Mouse (Mus musculus): ENCODE results near the gene Wfdc1. TPM values are rescaled to one million over a fixed set of nuclear protein-coding genes. Genes with fewer than 3 reads are reported as not detected.

The Wfdc1 gene
- polyA plus RNA-seq, 1 experiment = 25.8 TPM

GRCm38 (mm10) chr8:119707146-119707545 is 41.0 kb downstream of the Wfdc1 start:
- H3K27me3 ChIP-seq (ENCODE audit: control insufficient read depth, insufficient read depth, low read length) = no peaks in the 10 kb centered on the region
- no peaks in the 10 kb centered on the region for H3K36me3 ChIP-seq (ENCODE audit: control insufficient read depth, insufficient read depth, low read length)
- H3K4me3 ChIP-seq (ENCODE audit: control insufficient read depth, low read depth, low read length) = no peak overlapping the region
- no peak overlapping the region for H3K27ac ChIP-seq (ENCODE audit: control insufficient read depth, insufficient read depth, low read depth, low read length)
- H3K4me1 ChIP-seq (ENCODE audit: control insufficient read depth, insufficient read depth, low read length) = no peaks in the 10 kb centered on the region
- TF ChIP-seq CTCF (IDR thresholded peaks at IDR 0.05; ENCODE audit: control insufficient read depth, insufficient read depth, insufficient replicate concordance, low read depth, low read length) (no peak), POLR2A (IDR thresholded peaks at IDR 0.05; ENCODE audit: control insufficient read depth, low read depth, low read length) (no peak)

- no peaks in the 10 kb centered on the region for H3K27me3 ChIP-seq (ENCODE audit: control insufficient read depth, insufficient read depth, low read length)
- no peak overlapping the region for H3K4me3 ChIP-seq (ENCODE audit: control insufficient read depth, low read depth, low read length)
- TF ChIP-seq POLR2A (IDR thresholded peaks at IDR 0.05; ENCODE audit: control insufficient read depth, low read depth, low read length) (no peak), CTCF (IDR thresholded peaks at IDR 0.05; ENCODE audit: control insufficient read depth, insufficient read depth, insufficient replicate concordance, low read depth, low read length) (no peak)
- no peak overlapping the region for H3K27ac ChIP-seq (ENCODE audit: control insufficient read depth, insufficient read depth, low read depth, low read length)
- no peaks in the 10 kb centered on the region for H3K4me1 ChIP-seq (ENCODE audit: control insufficient read depth, insufficient read depth, low read length)
- H3K36me3 ChIP-seq (ENCODE audit: control insufficient read depth, insufficient read depth, low read length) = no peaks in the 10 kb centered on the region
Measured at GRCm38 (mm10) chr8:119708471-119708870, 42.3 kb downstream of the Wfdc1 start.

- Histone ChIP-seq H3K36me3 (ENCODE audit: control insufficient read depth, insufficient read depth, low read length) (no peaks in the 10 kb centered on the region), H3K4me1 (ENCODE audit: control insufficient read depth, insufficient read depth, low read length) (no peaks in the 10 kb centered on the region), H3K4me3 (ENCODE audit: control insufficient read depth, low read depth, low read length) (no peak overlapping the region), H3K27me3 (ENCODE audit: control insufficient read depth, insufficient read depth, low read length) (no peaks in the 10 kb centered on the region), H3K27ac (ENCODE audit: control insufficient read depth, insufficient read depth, low read depth, low read length) (no peak overlapping the region)
- TF ChIP-seq POLR2A (IDR thresholded peaks at IDR 0.05; ENCODE audit: control insufficient read depth, low read depth, low read length) (no peak), CTCF (IDR thresholded peaks at IDR 0.05; ENCODE audit: control insufficient read depth, insufficient read depth, insufficient replicate concordance, low read depth, low read length) (no peak)
Measured at GRCm38 (mm10) chr8:119708878-119709702, 42.9 kb downstream of the Wfdc1 start.

- no peaks in the 10 kb centered on the region for H3K36me3 ChIP-seq (ENCODE audit: control insufficient read depth, insufficient read depth, low read length)
- no peaks in the 10 kb centered on the region for H3K27me3 ChIP-seq (ENCODE audit: control insufficient read depth, insufficient read depth, low read length)
- no peak overlapping the region for H3K4me3 ChIP-seq (ENCODE audit: control insufficient read depth, low read depth, low read length)
- H3K27ac ChIP-seq (ENCODE audit: control insufficient read depth, insufficient read depth, low read depth, low read length) = no peak overlapping the region
- H3K4me1 ChIP-seq (ENCODE audit: control insufficient read depth, insufficient read depth, low read length) = no peaks in the 10 kb centered on the region
- TF ChIP-seq CTCF (IDR thresholded peaks at IDR 0.05; ENCODE audit: control insufficient read depth, insufficient read depth, insufficient replicate concordance, low read depth, low read length) (no peak), POLR2A (IDR thresholded peaks at IDR 0.05; ENCODE audit: control insufficient read depth, low read depth, low read length) (no peak)
Measured at GRCm38 (mm10) chr8:119709703-119710093, 43.5 kb downstream of the Wfdc1 start.

GRCm38 (mm10) chr8:119712226-119712625 is 46.1 kb downstream of the Wfdc1 start:
- Histone ChIP-seq H3K27me3 (ENCODE audit: control insufficient read depth, insufficient read depth, low read length) (no peaks in the 10 kb centered on the region), H3K4me1 (ENCODE audit: control insufficient read depth, insufficient read depth, low read length) (peaks cover 2% of the 10 kb centered on the region; the same call in 1 of the 2 replicates), H3K36me3 (ENCODE audit: control insufficient read depth, insufficient read depth, low read length) (no peaks in the 10 kb centered on the region), H3K27ac (ENCODE audit: control insufficient read depth, insufficient read depth, low read depth, low read length) (no peak overlapping the region), H3K4me3 (ENCODE audit: control insufficient read depth, low read depth, low read length) (no peak overlapping the region)
- no peak for TF ChIP-seq POLR2A (IDR thresholded peaks at IDR 0.05; ENCODE audit: control insufficient read depth, low read depth, low read length)
- TF ChIP-seq CTCF (IDR thresholded peaks at IDR 0.05; ENCODE audit: control insufficient read depth, insufficient read depth, insufficient replicate concordance, low read depth, low read length) = no peak

- TF ChIP-seq POLR2A (IDR thresholded peaks at IDR 0.05; ENCODE audit: control insufficient read depth, low read depth, low read length) (no peak), CTCF (IDR thresholded peaks at IDR 0.05; ENCODE audit: control insufficient read depth, insufficient read depth, insufficient replicate concordance, low read depth, low read length) (no peak)
- H3K4me3 ChIP-seq (ENCODE audit: control insufficient read depth, low read depth, low read length) = no peak overlapping the region
- peaks cover 2% of the 10 kb centered on the region; the same call in 1 of the 2 replicates for H3K4me1 ChIP-seq (ENCODE audit: control insufficient read depth, insufficient read depth, low read length)
- H3K36me3 ChIP-seq (ENCODE audit: control insufficient read depth, insufficient read depth, low read length) = no peaks in the 10 kb centered on the region
- H3K27ac ChIP-seq (ENCODE audit: control insufficient read depth, insufficient read depth, low read depth, low read length) = no peak overlapping the region
- no peaks in the 10 kb centered on the region for H3K27me3 ChIP-seq (ENCODE audit: control insufficient read depth, insufficient read depth, low read length)
Measured at GRCm38 (mm10) chr8:119713421-119713820, 47.3 kb downstream of the Wfdc1 start.

GRCm38 (mm10) chr8:119715221-119715620 is 49.1 kb downstream of the Wfdc1 start:
- Histone ChIP-seq H3K4me1 (ENCODE audit: control insufficient read depth, insufficient read depth, low read length) (peaks cover 2% of the 10 kb centered on the region; the same call in 1 of the 2 replicates), H3K36me3 (ENCODE audit: control insufficient read depth, insufficient read depth, low read length) (no peaks in the 10 kb centered on the region), H3K27ac (ENCODE audit: control insufficient read depth, insufficient read depth, low read depth, low read length) (no peak overlapping the region), H3K27me3 (ENCODE audit: control insufficient read depth, insufficient read depth, low read length) (no peaks in the 10 kb centered on the region), H3K4me3 (ENCODE audit: control insufficient read depth, low read depth, low read length) (no peak overlapping the region)
- TF ChIP-seq POLR2A (IDR thresholded peaks at IDR 0.05; ENCODE audit: control insufficient read depth, low read depth, low read length) (no peak), CTCF (IDR thresholded peaks at IDR 0.05; ENCODE audit: control insufficient read depth, insufficient read depth, insufficient replicate concordance, low read depth, low read length) (no peak)
